Mouse (Mus musculus) spleen, adult 12 weeks (tissue): Measurements from ENCODE around the gene Gse1.

Source experiments
- DNase-seq: peaks from one replicate; pipeline ENCODE4 v3.0.0; 2022; ENCODE audit warnings: low spot score

The Gse1 gene

DNA sequence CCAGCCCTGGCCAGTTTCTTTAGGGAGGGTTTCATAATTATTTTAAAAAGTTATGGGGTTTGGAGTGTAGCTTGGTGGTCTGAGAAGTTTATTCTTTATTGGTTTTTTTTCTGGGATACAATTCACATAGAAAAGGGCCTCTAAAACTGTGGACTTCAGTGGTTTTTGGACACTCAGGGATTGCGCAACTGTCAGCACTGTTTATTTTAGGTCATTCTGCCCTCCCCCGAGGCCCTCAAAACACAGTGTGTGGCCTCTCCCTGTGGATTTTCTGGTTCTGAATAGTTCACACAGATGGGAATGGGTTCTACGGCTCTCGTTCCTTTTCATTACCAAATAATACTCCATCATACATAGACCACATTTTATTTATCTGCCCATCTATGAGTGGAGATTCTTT is 15.0 kb downstream of the Gse1 start:
- no peak for DNase-seq

DNA sequence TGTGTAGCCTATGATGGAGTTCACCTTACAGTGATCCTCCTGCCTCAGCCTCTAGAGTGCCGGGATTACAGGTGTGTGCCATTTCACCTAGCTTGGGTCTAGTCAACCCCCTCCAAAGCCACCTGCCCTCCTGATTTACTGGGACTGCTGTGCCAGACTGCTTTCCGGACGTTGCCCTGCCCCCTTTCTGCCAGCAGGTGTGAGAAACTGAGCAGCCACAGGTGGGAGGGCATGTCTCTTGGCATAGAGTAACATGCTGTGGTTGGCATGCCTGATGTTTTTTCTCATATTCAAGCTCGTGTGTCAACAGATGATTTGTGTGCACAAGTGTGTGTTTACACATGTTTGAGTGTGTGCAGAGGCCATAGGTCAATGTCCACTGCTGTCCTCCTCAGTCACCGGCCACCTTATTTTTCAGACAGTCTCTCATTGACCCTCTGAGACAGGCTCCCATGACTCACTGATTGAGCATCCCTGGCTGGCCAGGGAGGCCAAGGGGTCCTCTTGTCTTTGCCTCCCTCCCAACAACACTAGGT is 15.7 kb downstream of the Gse1 start:
- no peak for DNase-seq

- DNase-seq = no peak
Observed at GRCm38 (mm10) chr8:120244553-120244952, 16.3 kb downstream of the Gse1 start.

DNA sequence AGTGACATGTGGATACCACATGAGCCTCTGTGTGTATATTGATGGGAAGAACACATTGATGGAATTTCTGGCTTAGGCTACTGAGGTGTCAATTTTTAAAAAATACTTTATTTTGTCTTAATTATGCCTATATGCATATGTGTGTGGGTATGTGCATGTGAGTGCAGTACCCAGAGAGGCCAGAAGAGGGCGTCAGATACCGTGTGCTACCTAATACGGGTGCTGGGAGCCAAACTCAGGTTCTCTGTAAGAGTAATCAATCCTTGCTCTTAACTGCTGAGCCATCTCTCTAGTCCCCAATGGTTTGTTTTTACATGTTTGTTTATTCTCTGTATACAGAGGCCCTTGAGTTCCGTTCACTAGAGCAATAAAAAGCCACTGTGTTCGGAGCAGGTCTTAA is 19.4 kb downstream of the Gse1 start:
- DNase-seq = no peak

- no peak for DNase-seq
Observed at GRCm38 (mm10) chr8:120248031-120248430, 19.8 kb downstream of the Gse1 start.

DNA sequence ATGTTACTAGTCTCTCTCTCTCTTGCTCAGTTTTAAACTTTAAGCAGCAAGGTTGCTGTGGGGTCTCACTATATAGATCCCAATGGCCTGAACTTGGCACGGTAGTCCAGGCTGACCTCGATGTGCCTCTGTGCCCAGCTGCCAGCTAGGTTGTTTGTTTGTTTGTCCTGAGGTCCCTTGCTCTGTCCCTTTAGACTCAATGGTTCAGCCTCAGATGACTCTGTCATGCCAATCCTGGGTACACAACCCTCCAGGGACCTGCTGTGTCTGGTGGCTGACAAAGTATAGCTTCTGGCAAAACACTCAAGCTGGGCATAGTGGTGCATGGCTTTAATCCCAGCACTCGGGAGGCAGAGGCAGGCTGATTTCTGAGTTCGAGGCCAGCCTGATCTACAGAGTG is 20.2 kb downstream of the Gse1 start:
- DNase-seq = no peak

- no peak for DNase-seq
Observed at GRCm38 (mm10) chr8:120249800-120250336, 21.6 kb downstream of the Gse1 start.

GRCm38 (mm10) chr8:120250750-120251410 is 22.6 kb downstream of the Gse1 start:
- DNase-seq = no peak

- no peak for DNase-seq
Observed at GRCm38 (mm10) chr8:120251411-120252035, 23.3 kb downstream of the Gse1 start.

DNA sequence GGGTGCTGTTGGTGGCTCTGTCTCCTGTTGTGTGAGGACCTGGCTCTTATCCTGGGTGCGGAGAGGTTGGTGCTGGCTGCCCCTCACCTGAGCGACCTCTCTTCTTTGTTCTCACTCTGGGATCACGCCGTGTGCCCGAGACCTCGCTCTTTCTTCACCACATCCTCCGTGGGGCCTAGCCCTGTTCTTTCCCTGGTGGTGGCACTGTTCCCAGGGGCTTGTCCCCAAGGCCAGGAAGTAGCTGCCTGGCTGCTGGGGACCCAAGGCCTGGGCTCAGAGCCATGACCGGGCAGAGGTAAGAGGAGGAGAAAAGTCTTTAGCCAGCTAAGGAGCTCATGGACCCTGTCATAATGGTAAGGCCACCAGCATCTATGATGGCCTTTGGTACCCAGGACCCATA is 25.4 kb downstream of the Gse1 start:
- DNase-seq = no peak

GRCm38 (mm10) chr8:120255406-120255987 is 27.2 kb downstream of the Gse1 start:
- no peak for DNase-seq

- DNase-seq = no peak
Observed at GRCm38 (mm10) chr8:120256958-120257357, 28.7 kb downstream of the Gse1 start.

GRCm38 (mm10) chr8:120259206-120259605 is 30.9 kb downstream of the Gse1 start:
- DNase-seq = no peak

DNA sequence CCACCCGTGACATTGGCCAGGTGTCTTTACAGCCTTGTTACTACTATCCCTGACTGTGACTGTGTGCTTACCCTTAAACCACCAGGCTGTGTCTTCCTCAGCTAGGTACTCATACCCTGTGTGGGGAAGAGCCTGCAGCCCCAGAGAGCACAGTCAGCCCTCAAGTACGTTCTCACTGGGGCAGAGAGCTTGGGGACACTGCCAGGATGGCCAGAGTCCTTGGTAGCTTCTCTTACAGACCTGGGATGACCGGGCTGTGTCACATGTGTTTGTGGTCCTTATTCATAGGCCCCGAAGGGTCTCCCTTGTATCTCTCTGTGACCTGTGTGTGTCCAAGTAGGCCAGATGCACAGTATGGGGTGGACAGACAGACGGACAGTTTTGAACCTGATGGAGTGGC is 32.4 kb downstream of the Gse1 start:
- no peak for DNase-seq

DNA sequence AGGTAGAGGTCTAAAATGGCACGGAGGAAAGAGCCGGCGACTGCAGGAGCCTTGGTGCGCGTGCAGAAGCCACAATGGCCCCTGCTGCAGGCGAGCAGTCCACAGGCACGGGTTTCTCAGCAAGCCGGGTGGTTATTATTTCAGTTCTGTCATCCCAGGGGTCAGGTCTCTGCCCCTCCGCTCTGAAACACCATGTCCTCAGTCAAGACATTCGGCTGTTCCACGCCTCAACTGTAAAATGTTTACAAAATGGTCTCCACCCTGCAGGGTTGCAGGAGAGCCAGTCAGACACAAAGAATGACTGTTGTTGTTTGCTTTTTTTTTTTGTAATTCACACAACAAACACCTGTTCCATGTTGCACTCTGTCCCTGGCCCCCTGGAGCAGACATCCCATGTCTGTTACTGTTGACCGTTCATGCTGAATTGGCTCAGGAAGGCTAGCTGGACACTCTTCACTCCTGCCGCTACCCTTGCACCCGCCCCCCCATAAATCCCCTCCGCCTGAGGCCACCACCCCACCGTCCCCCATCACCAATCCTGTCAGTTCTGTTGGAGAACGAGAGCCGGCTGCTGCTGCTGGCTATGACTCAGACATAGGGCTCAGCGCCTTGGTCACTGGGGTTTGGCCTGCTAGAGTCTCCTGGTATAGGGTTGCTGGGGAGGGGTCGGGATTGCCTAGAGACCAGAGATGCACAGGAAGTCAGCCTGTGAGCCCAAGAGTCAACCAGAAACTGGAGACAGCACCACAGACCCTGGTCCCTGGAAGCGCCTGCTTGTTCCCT is 33.3 kb downstream of the Gse1 start:
- DNase-seq = no peak

- DNase-seq = no peak
Observed at GRCm38 (mm10) chr8:120263879-120264278, 35.6 kb downstream of the Gse1 start.

- DNase-seq = no peak
Observed at GRCm38 (mm10) chr8:120264388-120264943, 36.2 kb downstream of the Gse1 start.

DNA sequence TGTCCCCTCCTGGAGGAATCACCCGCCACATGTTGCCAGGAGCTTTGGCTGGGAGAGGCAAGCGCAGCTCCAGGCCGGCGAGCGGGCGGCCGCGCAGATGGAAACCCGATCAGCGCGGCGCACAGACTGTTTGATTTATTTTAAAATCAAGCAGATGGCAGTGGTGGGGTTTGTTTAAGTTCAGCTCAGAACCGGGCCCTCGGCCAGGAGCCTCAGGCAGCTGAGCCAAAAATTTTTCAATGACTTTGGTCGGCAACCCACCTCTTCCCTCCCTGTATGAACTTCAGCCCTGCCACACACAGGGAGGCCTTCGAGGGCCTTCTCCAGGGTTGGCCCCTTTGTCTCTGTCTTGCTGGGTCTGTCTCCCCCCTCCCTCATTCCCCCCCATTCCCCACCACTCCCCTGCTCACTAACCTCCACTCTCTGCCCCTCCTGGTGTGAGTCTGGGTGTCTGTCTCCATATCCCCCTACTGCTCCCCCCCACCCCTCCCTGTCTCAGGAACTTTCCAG is 36.7 kb downstream of the Gse1 start:
- DNase-seq = no peak

GRCm38 (mm10) chr8:120265471-120265870 is 37.2 kb downstream of the Gse1 start:
- no peak for DNase-seq

- no peak for DNase-seq
Observed at GRCm38 (mm10) chr8:120268541-120268980, 40.3 kb downstream of the Gse1 start.

DNA sequence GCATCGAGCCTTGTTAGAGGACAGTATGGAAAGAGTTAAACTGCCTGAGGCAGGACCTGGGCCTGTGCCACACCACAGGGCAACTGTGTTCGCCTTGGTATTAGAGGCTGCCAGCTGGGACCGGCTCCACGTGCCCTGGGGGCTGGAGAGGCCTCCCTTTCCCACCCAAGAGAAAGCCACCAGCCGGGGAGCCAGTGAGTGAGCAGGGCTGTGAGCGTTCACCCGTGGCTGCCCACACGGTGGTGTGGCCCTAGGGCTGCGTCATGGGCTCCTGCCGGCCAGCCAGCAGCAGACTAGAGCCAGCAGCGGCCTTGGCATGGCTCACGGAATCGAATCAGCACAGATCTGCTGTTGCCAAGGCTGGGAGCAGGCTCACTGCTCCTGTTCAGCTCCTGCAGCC is 42.2 kb downstream of the Gse1 start:
- DNase-seq = no peak

- no peak for DNase-seq
Observed at GRCm38 (mm10) chr8:120273430-120273829, 45.2 kb downstream of the Gse1 start.
